Mouse (Mus musculus): Measurements from ENCODE around the gene Actl6b.

The Actl6b gene

GRCm38 (mm10) chr5:137553898-137554297, 581 bp downstream of the Actl6b start:
- WGBS: 46% methylated on average over 11 of the region's 11 CpGs

- WGBS: 30% methylated on average over 6 of the region's 6 CpGs
Measured at GRCm38 (mm10) chr5:137561556-137561955, 8.2 kb downstream of the Actl6b start.

- 48% methylated on average over 10 of the region's 10 CpGs for WGBS
Measured at GRCm38 (mm10) chr5:137562965-137563364, 9.6 kb downstream of the Actl6b start.

- WGBS: 78% methylated on average over 6 of the region's 6 CpGs
Measured at GRCm38 (mm10) chr5:137565744-137566143, 12.4 kb downstream of the Actl6b start.

GRCm38 (mm10) chr5:137566416-137566815, 13.1 kb downstream of the Actl6b start:
- 94% methylated on average over 5 of the region's 5 CpGs for WGBS

GRCm38 (mm10) chr5:137568223-137568798, 15.0 kb downstream of the Actl6b start:
- WGBS: 80% methylated on average over 8 of the region's 8 CpGs

- 77% methylated on average over 12 of the region's 12 CpGs for WGBS
Measured at GRCm38 (mm10) chr5:137569031-137569430, 15.7 kb downstream of the Actl6b start.

- 39% methylated on average over 9 of the region's 9 CpGs for WGBS
Measured at GRCm38 (mm10) chr5:137569665-137570064, 16.3 kb downstream of the Actl6b start, which contains the start of gene Tfr2. TSS of gene Tfr2 (plus strand) at chr5:137569840.

GRCm38 (mm10) chr5:137570181-137570580, 16.9 kb downstream of the Actl6b start:
- 60% methylated on average over 7 of the region's 7 CpGs for WGBS

GRCm38 (mm10) chr5:137570691-137571586, 17.6 kb downstream of the Actl6b start:
- 75% methylated on average over 17 of the region's 17 CpGs for WGBS

- WGBS: 11% methylated on average over 27 of the region's 27 CpGs
Measured at GRCm38 (mm10) chr5:137574470-137574901, 21.2 kb downstream of the Actl6b start.

GRCm38 (mm10) chr5:137580246-137580645, 26.9 kb downstream of the Actl6b start:
- WGBS: 87% methylated on average over 6 of the region's 6 CpGs

- 67% methylated on average over 8 of the region's 8 CpGs for WGBS
Measured at GRCm38 (mm10) chr5:137582702-137583101, 29.4 kb downstream of the Actl6b start.

- 20% methylated on average over 27 of the region's 27 CpGs for WGBS
Measured at GRCm38 (mm10) chr5:137583670-137584169, 30.4 kb downstream of the Actl6b start.

- 31% methylated on average over 8 of the region's 8 CpGs for WGBS
Measured at GRCm38 (mm10) chr5:137584976-137585375, 31.7 kb downstream of the Actl6b start.

- WGBS: 84% methylated on average over 5 of the region's 5 CpGs
Measured at GRCm38 (mm10) chr5:137590507-137590906, 37.2 kb downstream of the Actl6b start.

GRCm38 (mm10) chr5:137595921-137596320, 42.6 kb downstream of the Actl6b start:
- 85% methylated on average over 7 of the region's 7 CpGs for WGBS

GRCm38 (mm10) chr5:137596601-137597261, 43.4 kb downstream of the Actl6b start:
- 46% methylated on average over 29 of the region's 30 CpGs for WGBS

- WGBS: 94% methylated on average over 6 of the region's 6 CpGs
Measured at GRCm38 (mm10) chr5:137597625-137598024, 44.3 kb downstream of the Actl6b start.

- 80% methylated on average over 2 of the region's 2 CpGs for WGBS
Measured at GRCm38 (mm10) chr5:137598100-137598826, 44.9 kb downstream of the Actl6b start.

GRCm38 (mm10) chr5:137599600-137599999, 46.3 kb downstream of the Actl6b start:
- WGBS: 44% methylated on average over 9 of the region's 9 CpGs

- WGBS: 1% methylated on average over 19 of the region's 19 CpGs
Measured at GRCm38 (mm10) chr5:137600281-137600618, 46.9 kb downstream of the Actl6b start.
